In genomic region chr5:25077873-25078651, GRCm38 (mm10) we compare ENCODE assay signal across 25 mouse cellular contexts. TPM values are rescaled to one million over a fixed set of nuclear protein-coding genes. Genes with fewer than 3 reads are reported as not detected.
DNase-seq lines count a peak whose midpoint lies in the region; ATAC-seq and TF ChIP-seq lines count a peak whose summit lies in the region.
"Had no signal": no experiment of that assay in that cellular context is flagged by ENCODE, and none has a peak within 500 bp of the region (broad histone marks: within the 10 kb centered on the region; RNA-seq: fewer than 3 reads in every experiment).

No protein-coding gene starts in this region.

- no peak for TF ChIP-seq CTCF in midbrain, postnatal 0 days (IDR thresholded peaks at IDR 0.05)
- no peak for TF ChIP-seq CTCF in left cerebral cortex, adult 2 months (IDR thresholded peaks at IDR 0.05)

- no peaks in the 10 kb centered on the region for H3K9me3 ChIP-seq in heart, embryonic 14.5 days (ENCODE audit: control insufficient read depth, low read length)
- no peaks in the 10 kb centered on the region for H3K9me3 ChIP-seq in midbrain, postnatal 0 days (ENCODE audit: low read length)
- no peaks in the 10 kb centered on the region for H3K9me3 ChIP-seq in midbrain, embryonic 14.5 days (ENCODE audit: control insufficient read depth, low read length)
- H3K9me3 ChIP-seq in neural tube, embryonic 15.5 days (replicated peaks), result no peaks in the 10 kb centered on the region
- H3K9me3 ChIP-seq: heart, embryonic 12.5 days; stomach, embryonic 15.5 days had no signal

- H3K4me2 ChIP-seq in heart, embryonic 14.5 days (ENCODE audit: low read length), result no peak overlapping the region
- H3K4me2 ChIP-seq in midbrain, postnatal 0 days (ENCODE audit: low read depth, low read length, poor library complexity, severe bottlenecking), result no peak overlapping the region
- H3K4me2 ChIP-seq in midbrain, embryonic 14.5 days (ENCODE audit: low read length), result no peak overlapping the region
- no peak overlapping the region for H3K4me2 ChIP-seq in neural tube, embryonic 15.5 days
- H3K4me2 ChIP-seq: heart, embryonic 12.5 days; liver, embryonic 11.5 days; stomach, embryonic 15.5 days had no signal

- H3K27me3 ChIP-seq in heart, embryonic 14.5 days (ENCODE audit: control insufficient read depth, insufficient read depth, low read length), result no peaks in the 10 kb centered on the region
- no peaks in the 10 kb centered on the region for H3K27me3 ChIP-seq in midbrain, postnatal 0 days (ENCODE audit: insufficient read depth, low read length)
- H3K27me3 ChIP-seq in midbrain, embryonic 14.5 days (ENCODE audit: control insufficient read depth, insufficient read depth, low read length), result no peaks in the 10 kb centered on the region
- H3K27me3 ChIP-seq in neural tube, embryonic 15.5 days (replicated peaks), result no peaks in the 10 kb centered on the region
- H3K27me3 ChIP-seq: stomach, embryonic 15.5 days had no signal

- no peak for DNase-seq in heart, postnatal 14 days
- DNase-seq in kidney, postnatal 14 days, result peak; percentile 45
- no peak for DNase-seq in kidney, adult 9 months
- DNase-seq in midbrain, postnatal 0 days (ENCODE audit: low spot score), result peak; percentile 64
- DNase-seq in midbrain, embryonic 14.5 days, result no peak
- no peak for DNase-seq in left cerebral cortex, adult 2 months (ENCODE audit: extremely low spot score in 1 of 2, low spot score in 2 of 2)
- DNase-seq: adrenal gland, postnatal 36 days; cerebellum, adult 9-10 months; gastrocnemius, postnatal 14 days; heart, adult 11 months; kidney, adult 11 months; kidney, postnatal 25 days; layer of hippocampus, adult 9-11 months; left cerebral cortex, postnatal 4 days; liver, postnatal 0 days; lung, postnatal 10 days; right cerebral cortex, adult 18-20 months; thymus, adult 18-20 months; thymus, postnatal 36 days had no signal

- no peak overlapping the region for H3K27ac ChIP-seq in heart, embryonic 14.5 days (replicated peaks in 1 of 2; ENCODE audit: control insufficient read depth in 1 of 2, insufficient read depth in 1 of 2, low read depth in 2 of 2, low read length in 2 of 2)
- H3K27ac ChIP-seq in midbrain, postnatal 0 days (ENCODE audit: low read depth, low read length), result no peak overlapping the region; the same call in 1 of the 2 replicates
- no peak overlapping the region for H3K27ac ChIP-seq in midbrain, embryonic 14.5 days (replicated peaks; ENCODE audit: low read depth, low read length)
- no peak overlapping the region; the same call in 1 of the 2 replicates for H3K27ac ChIP-seq in neural tube, embryonic 15.5 days (replicated peaks)
- no peak overlapping the region for H3K27ac ChIP-seq in left cerebral cortex, adult 2 months
- H3K27ac ChIP-seq: stomach, embryonic 15.5 days had no signal

- no peaks in the 10 kb centered on the region for H3K36me3 ChIP-seq in heart, embryonic 14.5 days (ENCODE audit: control insufficient read depth, insufficient read depth, low read length)
- H3K36me3 ChIP-seq in midbrain, postnatal 0 days (ENCODE audit: insufficient read depth, low read length), result no peaks in the 10 kb centered on the region
- no peaks in the 10 kb centered on the region for H3K36me3 ChIP-seq in midbrain, embryonic 14.5 days (ENCODE audit: control insufficient read depth, insufficient read depth, low read length)
- H3K36me3 ChIP-seq in neural tube, embryonic 15.5 days, result no peaks in the 10 kb centered on the region
- H3K36me3 ChIP-seq: heart, embryonic 12.5 days; stomach, embryonic 15.5 days had no signal

- ATAC-seq in heart, embryonic 14.5 days (ENCODE audit: insufficient number of reproducible peaks, insufficient read depth, low FRiP score, low read depth), result 0 out of 2 replicates have a peak, but pooled peaks have one; percentile 25
- ATAC-seq in midbrain, postnatal 0 days (ENCODE audit: low FRiP score), result no peak
- no peak for ATAC-seq in midbrain, embryonic 14.5 days (ENCODE audit: low FRiP score, low TSS enrichment)
- ATAC-seq in neural tube, embryonic 15.5 days (ENCODE audit: low FRiP score), result peak; percentile 75; the same call in 1 of the 2 replicates
- ATAC-seq: forebrain, embryonic 16.5 days; liver, postnatal 0 days had no signal

- 81% methylated on average over 8 of the region's 8 CpGs for WGBS in heart, embryonic 14.5 days
- 58% methylated on average over 8 of the region's 8 CpGs for WGBS in midbrain, postnatal 0 days
- 58% methylated on average over 8 of the region's 8 CpGs for WGBS in midbrain, embryonic 14.5 days
- 32% methylated on average over 8 of the region's 8 CpGs for WGBS in neural tube, embryonic 15.5 days

- peaks cover 8 to 12% of the 10 kb centered on the region in 2 experiments for H3K4me1 ChIP-seq in heart, embryonic 14.5 days (ENCODE audit: control insufficient read depth in 2 of 2, insufficient read depth in 2 of 2, low read length in 2 of 2)
- 0 out of 2 replicates have a peak, but pooled peaks cover 4% of the 10 kb centered on the region for H3K4me1 ChIP-seq in midbrain, postnatal 0 days (ENCODE audit: insufficient read depth, low read length)
- H3K4me1 ChIP-seq in midbrain, embryonic 14.5 days (ENCODE audit: control insufficient read depth, insufficient read depth, low read length), result no peaks in the 10 kb centered on the region
- H3K4me1 ChIP-seq in neural tube, embryonic 15.5 days, result peaks cover 18% of the 10 kb centered on the region
- H3K4me1 ChIP-seq: stomach, embryonic 15.5 days had no signal

- intact Hi-C loops in heart, postnatal 14 days (cut with DNase I), result no loop called here
- intact Hi-C loops in left cerebral cortex, adult 2 months (cut with DNase I), result no loop called here

- H3K4me3 ChIP-seq in heart, embryonic 14.5 days (ENCODE audit: control insufficient read depth in 1 of 2, insufficient read depth in 1 of 2, low read depth in 1 of 2, low read length in 2 of 2), result no peak overlapping the region
- no peak overlapping the region for H3K4me3 ChIP-seq in midbrain, postnatal 0 days (ENCODE audit: low read depth, low read length)
- no peak overlapping the region for H3K4me3 ChIP-seq in midbrain, embryonic 14.5 days (replicated peaks; ENCODE audit: low read depth, low read length)
- H3K4me3 ChIP-seq in neural tube, embryonic 15.5 days (replicated peaks), result no peak overlapping the region
- H3K4me3 ChIP-seq in left cerebral cortex, adult 2 months, result no peak overlapping the region
- H3K4me3 ChIP-seq: heart, embryonic 12.5 days; stomach, embryonic 15.5 days had no signal

- no peak overlapping the region for H3K9ac ChIP-seq in heart, embryonic 14.5 days (ENCODE audit: low read length)
- H3K9ac ChIP-seq in midbrain, postnatal 0 days (replicated peaks; ENCODE audit: low read length, poor library complexity, severe bottlenecking), result no peak overlapping the region
- H3K9ac ChIP-seq in midbrain, embryonic 14.5 days (replicated peaks; ENCODE audit: low read length), result no peak overlapping the region
- H3K9ac ChIP-seq in neural tube, embryonic 15.5 days (replicated peaks), result no peak overlapping the region
- H3K9ac ChIP-seq: heart, embryonic 12.5 days; liver, postnatal 0 days; stomach, embryonic 15.5 days had no signal

RNA-seq across cellular contexts. Expression of gene Prkag2, which starts 22.4 kb away (rescaled TPM):
- 120 and 122 TPM in 2 replicates for polyA plus RNA-seq in heart, embryonic 14.5 days (2014; fragmentation: Nextera tagmentation; extraction: Ambion mirVana)
- total RNA-seq in heart, postnatal 14 days (2021), result 10 to 100 TPM; 41.9 to 43.5 TPM
- 51.6 and 63.1 TPM in 2 replicates for total RNA-seq in midbrain, postnatal 0 days (2014; rRNA removed)
- 101 and 103 TPM in 2 replicates for polyA plus RNA-seq in midbrain, postnatal 0 days (2015; fragmentation: Nextera tagmentation; extraction: Ambion mirVana)
- 97.6 and 103 TPM in 2 replicates for polyA plus RNA-seq in midbrain, embryonic 14.5 days (2014; fragmentation: Nextera tagmentation; extraction: Ambion mirVana)
- polyA plus RNA-seq in neural tube, embryonic 15.5 days (2015; fragmentation: Nextera tagmentation; extraction: Ambion mirVana), result 88.4 and 90.9 TPM in 2 replicates
- total RNA-seq in left cerebral cortex, adult 2 months (2021), result 100 to 1,000 TPM; 113 to 118 TPM

Comparison
In these comparisons a context has a peak if more than half of its experiments do, and no peak if none do; other contexts are left out.
1. DNase-seq: peak in kidney, postnatal 14 days (single experiment) and midbrain, postnatal 0 days (single experiment); none in heart, postnatal 14 days (0 of 2), kidney, adult 9 months (single experiment), midbrain, embryonic 14.5 days (single experiment) and left cerebral cortex, adult 2 months (0 of 2).
2. ATAC-seq: peak in heart, embryonic 14.5 days (single experiment) and neural tube, embryonic 15.5 days (single experiment); none in midbrain, postnatal 0 days (single experiment) and midbrain, embryonic 14.5 days (single experiment).